Mouse (Mus musculus): ENCODE data around the gene Kit. TPM values are rescaled to one million over a fixed set of nuclear protein-coding genes. Genes with fewer than 3 reads are reported as not detected.

Gene Kit
- polyA plus RNA-seq, 1 experiment from 2014 or later, result 13.0 TPM

DNA sequence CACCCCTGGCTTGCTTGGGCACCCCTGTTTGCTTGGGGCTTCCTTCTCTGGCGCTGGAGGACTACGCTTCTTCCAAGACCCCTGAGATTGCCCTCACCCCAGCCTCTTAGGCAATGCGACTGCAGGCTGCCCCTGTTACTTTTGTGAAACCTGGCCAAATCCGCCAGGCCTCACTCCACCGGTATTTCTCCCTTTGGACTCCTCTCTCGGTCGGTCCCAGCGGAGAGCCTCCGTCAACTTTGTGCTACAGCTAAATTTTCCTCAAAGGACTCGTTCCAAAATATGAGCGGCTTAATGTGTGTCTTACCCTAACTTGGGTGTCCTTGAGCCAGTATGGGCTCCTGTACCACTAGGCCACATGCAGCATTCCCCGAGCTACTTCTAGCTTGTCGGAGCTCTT is 23.8 kb downstream of the Kit start:
- H3K27ac ChIP-seq (ENCODE audit: low read length), result no peak overlapping the region
- H3K27me3 ChIP-seq (ENCODE audit: control insufficient read depth, insufficient read depth, low read length), result no peaks in the 10 kb centered on the region
- H3K4me2 ChIP-seq (ENCODE audit: low read depth, low read length), result no peak overlapping the region
- H3K4me1 ChIP-seq (ENCODE audit: control insufficient read depth, insufficient read depth, low read length), result peaks cover 6% of the 10 kb centered on the region; the same call in 1 of the 2 replicates
- no peaks in the 10 kb centered on the region for H3K9me3 ChIP-seq (replicated peaks; ENCODE audit: control insufficient read depth, low read length)
- WGBS, result 91% methylated on average over 13 of the region's 13 CpGs
- H3K4me3 ChIP-seq (ENCODE audit: low read length), result no peak overlapping the region
- ATAC-seq (replicated peaks; ENCODE audit: extremely low read depth, insufficient read depth, low FRiP score), result no peak
- no peaks in the 10 kb centered on the region for H3K36me3 ChIP-seq (ENCODE audit: control insufficient read depth, insufficient read depth)
- H3K9ac ChIP-seq (ENCODE audit: low read length), result no peak overlapping the region

DNA sequence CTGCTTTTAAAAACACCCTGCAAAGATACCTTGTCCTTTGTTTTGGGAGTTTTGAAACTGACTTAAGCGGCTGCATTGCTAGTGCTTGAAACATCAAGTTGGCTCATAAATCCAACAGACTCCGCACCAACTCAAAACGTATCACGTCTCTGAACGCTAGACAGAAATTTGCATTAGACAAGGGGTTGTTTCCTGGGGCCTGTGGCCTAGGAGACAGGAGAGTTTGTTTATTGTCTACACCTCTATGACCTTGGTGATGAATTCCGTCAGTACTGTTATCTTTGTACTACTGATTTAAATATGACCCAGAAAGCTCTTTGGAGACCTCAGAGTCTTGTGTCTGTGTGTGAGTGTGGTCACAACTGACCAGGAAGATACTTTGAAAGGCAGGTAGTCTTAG is 25.3 kb downstream of the Kit start:
- WGBS, result 60% methylated on average over 6 of the region's 6 CpGs
- Histone ChIP-seq H3K4me1 (ENCODE audit: control insufficient read depth, insufficient read depth, low read length) (peaks cover 6% of the 10 kb centered on the region; the same call in 1 of the 2 replicates), H3K27me3 (ENCODE audit: control insufficient read depth, insufficient read depth, low read length) (no peaks in the 10 kb centered on the region), H3K27ac (ENCODE audit: low read length) (no peak overlapping the region), H3K36me3 (ENCODE audit: control insufficient read depth, insufficient read depth) (no peaks in the 10 kb centered on the region), H3K9ac (ENCODE audit: low read length) (no peak overlapping the region), H3K4me2 (ENCODE audit: low read depth, low read length) (no peak overlapping the region), H3K4me3 (ENCODE audit: low read length) (no peak overlapping the region), H3K9me3 (replicated peaks; ENCODE audit: control insufficient read depth, low read length) (no peaks in the 10 kb centered on the region)
- ATAC-seq (replicated peaks; ENCODE audit: extremely low read depth, insufficient read depth, low FRiP score), result no peak

DNA sequence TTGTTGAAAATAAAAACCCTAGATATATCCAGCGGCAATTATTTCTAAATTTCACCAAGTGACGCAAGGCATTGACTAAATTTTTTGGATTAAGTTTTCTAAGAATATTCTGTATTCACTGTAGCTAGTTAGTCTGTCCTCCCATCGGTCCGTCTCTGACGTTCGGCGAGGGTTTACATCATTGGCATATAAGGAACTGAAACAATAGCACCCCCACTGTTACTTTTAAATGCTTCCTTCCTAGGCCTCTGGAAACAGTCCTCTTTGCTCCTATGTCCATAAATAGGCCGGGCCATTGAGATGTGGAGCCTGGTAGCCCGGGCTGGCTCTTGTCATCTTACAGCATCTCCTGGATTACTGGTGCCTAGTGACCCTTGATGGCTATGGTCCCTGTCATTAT is 29.5 kb downstream of the Kit start:
- Histone ChIP-seq H3K9ac (ENCODE audit: low read length) (no peak overlapping the region), H3K27ac (ENCODE audit: low read length) (no peak overlapping the region), H3K27me3 (ENCODE audit: control insufficient read depth, insufficient read depth, low read length) (no peaks in the 10 kb centered on the region), H3K36me3 (ENCODE audit: control insufficient read depth, insufficient read depth) (no peaks in the 10 kb centered on the region), H3K4me2 (ENCODE audit: low read depth, low read length) (no peak overlapping the region), H3K4me1 (ENCODE audit: control insufficient read depth, insufficient read depth, low read length) (peaks cover 11% of the 10 kb centered on the region), H3K9me3 (replicated peaks; ENCODE audit: control insufficient read depth, low read length) (no peaks in the 10 kb centered on the region), H3K4me3 (ENCODE audit: low read length) (no peak overlapping the region)
- WGBS, result 73% methylated on average over 9 of the region's 9 CpGs
- no peak for ATAC-seq (replicated peaks; ENCODE audit: extremely low read depth, insufficient read depth, low FRiP score)

DNA sequence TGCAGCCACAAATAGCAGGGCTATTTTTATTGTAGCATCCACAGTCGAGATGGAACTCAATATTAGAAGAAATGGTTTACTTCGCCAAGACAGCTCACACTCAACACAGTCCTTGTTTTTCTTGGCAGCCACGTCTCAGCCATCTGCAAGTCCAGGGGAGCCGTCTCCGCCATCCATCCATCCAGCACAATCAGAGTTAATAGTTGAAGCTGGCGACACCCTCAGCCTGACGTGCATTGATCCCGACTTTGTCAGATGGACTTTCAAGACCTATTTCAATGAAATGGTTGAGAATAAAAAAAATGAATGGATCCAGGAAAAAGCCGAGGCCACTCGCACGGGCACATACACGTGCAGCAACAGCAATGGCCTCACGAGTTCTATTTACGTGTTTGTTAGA is 32.2 kb downstream of the Kit start:
- Histone ChIP-seq H3K27ac (ENCODE audit: low read length) (no peak overlapping the region), H3K36me3 (ENCODE audit: control insufficient read depth, insufficient read depth) (no peaks in the 10 kb centered on the region), H3K9ac (ENCODE audit: low read length) (no peak overlapping the region), H3K4me1 (ENCODE audit: control insufficient read depth, insufficient read depth, low read length) (peaks cover 14% of the 10 kb centered on the region), H3K27me3 (ENCODE audit: control insufficient read depth, insufficient read depth, low read length) (no peaks in the 10 kb centered on the region), H3K9me3 (replicated peaks; ENCODE audit: control insufficient read depth, low read length) (no peaks in the 10 kb centered on the region), H3K4me3 (ENCODE audit: low read length) (no peak overlapping the region), H3K4me2 (ENCODE audit: low read depth, low read length) (no peak overlapping the region; the same call in 1 of the 2 replicates)
- no peak for ATAC-seq (replicated peaks; ENCODE audit: extremely low read depth, insufficient read depth, low FRiP score)
- WGBS, result 71% methylated on average over 14 of the region's 14 CpGs

DNA sequence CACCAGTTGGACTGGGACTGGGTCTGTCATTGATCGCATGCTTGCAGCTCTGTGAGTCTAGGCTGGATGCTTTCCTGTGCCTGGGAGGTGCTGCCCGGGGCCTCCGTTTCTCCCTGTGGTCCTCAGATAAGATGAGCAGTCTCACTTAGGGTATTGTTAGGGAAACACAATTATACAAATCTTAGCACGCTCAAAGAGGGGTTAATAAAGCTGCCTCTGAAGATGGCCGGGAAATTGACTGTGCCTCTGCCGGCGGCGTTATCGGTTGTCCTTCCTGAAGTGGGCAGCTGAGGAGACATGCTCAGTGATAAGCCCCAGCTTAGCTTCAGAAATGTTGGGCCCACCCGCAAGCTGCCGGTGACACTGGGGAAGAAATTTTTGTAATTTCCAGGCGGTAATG is 33.3 kb downstream of the Kit start:
- peak overlapping the region; percentile 46 for H3K4me2 ChIP-seq (ENCODE audit: low read depth, low read length)
- H3K4me1 ChIP-seq (ENCODE audit: control insufficient read depth, insufficient read depth, low read length), result peaks cover 14% of the 10 kb centered on the region
- no peak overlapping the region for H3K27ac ChIP-seq (ENCODE audit: low read length)
- H3K36me3 ChIP-seq (ENCODE audit: control insufficient read depth, insufficient read depth), result no peaks in the 10 kb centered on the region
- H3K9me3 ChIP-seq (replicated peaks; ENCODE audit: control insufficient read depth, low read length), result no peaks in the 10 kb centered on the region
- ATAC-seq (replicated peaks; ENCODE audit: extremely low read depth, insufficient read depth, low FRiP score), result no peak
- WGBS, result 21% methylated on average over 12 of the region's 12 CpGs
- no peaks in the 10 kb centered on the region for H3K27me3 ChIP-seq (ENCODE audit: control insufficient read depth, insufficient read depth, low read length)
- peak overlapping the region; percentile 23 for H3K4me3 ChIP-seq (ENCODE audit: low read length)
- H3K9ac ChIP-seq (ENCODE audit: low read length), result no peak overlapping the region

DNA sequence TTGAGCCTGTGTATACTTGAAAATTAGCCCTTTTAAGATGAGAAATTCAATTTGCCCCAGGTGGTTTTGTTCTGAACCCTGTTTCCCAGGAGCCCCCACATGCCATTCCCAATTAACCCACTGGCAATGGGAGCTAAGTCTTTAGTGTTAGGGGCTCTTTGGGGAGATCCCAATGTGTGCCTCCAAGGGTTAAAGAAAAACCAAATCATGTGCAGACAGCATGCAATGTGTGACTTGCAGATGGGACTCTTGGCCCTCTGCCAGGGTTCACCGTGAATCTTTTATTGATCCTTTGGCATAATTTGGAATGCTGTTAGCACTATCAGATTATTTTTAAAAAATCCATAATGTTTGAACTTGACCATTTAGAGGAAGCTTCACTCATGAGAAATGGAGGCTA is 37.7 kb downstream of the Kit start:
- no peak overlapping the region for H3K27ac ChIP-seq (ENCODE audit: low read length)
- no peak overlapping the region for H3K4me3 ChIP-seq (ENCODE audit: low read length)
- 74% methylated on average over 1 of the region's 1 CpGs for WGBS
- H3K9ac ChIP-seq (ENCODE audit: low read length), result no peak overlapping the region
- peaks cover 12% of the 10 kb centered on the region for H3K4me1 ChIP-seq (ENCODE audit: control insufficient read depth, insufficient read depth, low read length)
- no peaks in the 10 kb centered on the region for H3K27me3 ChIP-seq (ENCODE audit: control insufficient read depth, insufficient read depth, low read length)
- ATAC-seq (replicated peaks; ENCODE audit: extremely low read depth, insufficient read depth, low FRiP score), result no peak
- no peaks in the 10 kb centered on the region for H3K36me3 ChIP-seq (ENCODE audit: control insufficient read depth, insufficient read depth)
- no peaks in the 10 kb centered on the region for H3K9me3 ChIP-seq (replicated peaks; ENCODE audit: control insufficient read depth, low read length)
- H3K4me2 ChIP-seq (ENCODE audit: low read depth, low read length), result no peak overlapping the region

DNA sequence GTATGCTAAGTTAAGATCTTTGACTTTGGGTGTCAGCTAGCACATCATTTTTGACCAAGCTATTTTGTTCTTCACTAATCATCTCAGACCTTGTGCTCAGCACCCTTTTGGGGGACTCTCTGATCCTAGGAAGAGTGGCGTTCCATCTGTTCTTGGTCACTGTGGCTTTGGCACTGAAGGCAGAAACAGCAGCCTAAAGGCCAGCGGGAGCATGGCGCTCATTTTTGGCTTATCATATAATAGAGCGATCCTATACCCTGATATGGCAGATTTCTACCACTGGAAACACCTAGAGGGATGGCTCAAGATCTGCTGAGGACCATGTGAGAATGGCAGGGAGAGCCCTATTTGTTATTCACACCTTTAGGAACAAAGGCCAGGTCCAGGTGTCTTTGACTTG is 38.2 kb downstream of the Kit start:
- Histone ChIP-seq H3K4me1 (ENCODE audit: control insufficient read depth, insufficient read depth, low read length) (peaks cover 10% of the 10 kb centered on the region), H3K9ac (ENCODE audit: low read length) (no peak overlapping the region), H3K4me2 (ENCODE audit: low read depth, low read length) (no peak overlapping the region), H3K27me3 (ENCODE audit: control insufficient read depth, insufficient read depth, low read length) (no peaks in the 10 kb centered on the region), H3K9me3 (replicated peaks; ENCODE audit: control insufficient read depth, low read length) (no peaks in the 10 kb centered on the region), H3K36me3 (ENCODE audit: control insufficient read depth, insufficient read depth) (no peaks in the 10 kb centered on the region), H3K27ac (ENCODE audit: low read length) (no peak overlapping the region), H3K4me3 (ENCODE audit: low read length) (no peak overlapping the region)
- 91% methylated on average over 4 of the region's 4 CpGs for WGBS
- ATAC-seq (replicated peaks; ENCODE audit: extremely low read depth, insufficient read depth, low FRiP score), result no peak

DNA sequence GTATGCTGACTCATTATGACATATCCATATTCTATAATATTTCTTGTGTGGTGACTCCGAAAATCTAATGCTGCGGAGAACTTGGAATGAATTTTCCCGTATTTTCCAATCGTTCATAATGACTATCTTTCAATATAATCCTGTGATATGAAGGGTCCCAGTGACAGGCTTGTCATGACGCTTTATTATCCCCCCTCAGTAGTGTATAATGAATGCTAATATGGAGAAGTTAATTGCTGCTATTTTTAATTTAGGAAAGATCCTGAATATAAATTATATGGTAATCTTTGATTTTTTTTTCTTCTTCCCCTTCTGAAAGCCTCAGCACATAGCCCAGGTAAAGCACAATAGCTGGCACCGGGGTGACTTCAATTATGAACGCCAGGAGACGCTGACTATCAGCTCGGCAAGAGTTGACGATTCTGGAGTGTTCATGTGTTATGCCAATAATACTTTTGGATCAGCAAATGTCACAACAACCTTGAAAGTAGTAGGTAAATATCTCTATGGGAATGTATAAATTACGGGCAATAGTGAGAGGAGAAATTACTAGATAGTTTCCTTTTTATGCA is 40.4 kb downstream of the Kit start:
- 90% methylated on average over 11 of the region's 11 CpGs for whole genome bisulfite sequencing

DNA sequence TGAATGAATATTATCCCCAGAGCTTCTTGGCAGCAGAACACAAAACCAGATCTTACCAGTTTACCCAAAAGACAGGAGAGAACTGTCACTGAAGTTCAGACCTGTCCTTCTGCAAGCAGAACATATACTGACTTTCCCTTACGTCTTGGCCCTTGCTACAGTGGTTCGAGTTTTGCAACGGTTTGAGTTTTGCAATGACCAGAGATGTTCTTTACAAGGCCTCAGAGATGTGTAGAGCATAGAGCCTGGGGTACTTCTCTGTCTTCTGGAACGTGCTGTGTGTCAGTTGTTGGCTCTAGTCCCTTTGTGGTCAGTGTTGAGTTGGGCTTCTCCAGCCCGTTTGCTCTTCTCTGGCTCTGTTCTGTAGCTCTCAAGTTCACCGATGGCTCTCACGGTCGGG is 40.9 kb downstream of the Kit start:
- H3K4me3 ChIP-seq (ENCODE audit: low read length), result no peak overlapping the region
- no peak for ATAC-seq (replicated peaks; ENCODE audit: extremely low read depth, insufficient read depth, low FRiP score)
- no peaks in the 10 kb centered on the region for H3K27me3 ChIP-seq (ENCODE audit: control insufficient read depth, insufficient read depth, low read length)
- H3K36me3 ChIP-seq (ENCODE audit: control insufficient read depth, insufficient read depth), result no peaks in the 10 kb centered on the region
- no peak overlapping the region for H3K9ac ChIP-seq (ENCODE audit: low read length)
- H3K4me2 ChIP-seq (ENCODE audit: low read depth, low read length), result no peak overlapping the region
- no peaks in the 10 kb centered on the region for H3K9me3 ChIP-seq (replicated peaks; ENCODE audit: control insufficient read depth, low read length)
- H3K4me1 ChIP-seq (ENCODE audit: control insufficient read depth, insufficient read depth, low read length), result no peaks in the 10 kb centered on the region; the same call in 1 of the 2 replicates
- H3K27ac ChIP-seq (ENCODE audit: low read length), result no peak overlapping the region
- 86% methylated on average over 8 of the region's 8 CpGs for WGBS

More for the DNA sequence above, 40.4 kb downstream of the Kit start:
- H3K4me2 ChIP-seq (ENCODE audit: low read depth, low read length), result no peak overlapping the region
- peaks cover 5% of the 10 kb centered on the region for H3K4me1 ChIP-seq (ENCODE audit: control insufficient read depth, insufficient read depth, low read length)
- H3K36me3 ChIP-seq (ENCODE audit: control insufficient read depth, insufficient read depth), result no peaks in the 10 kb centered on the region
- no peaks in the 10 kb centered on the region for H3K27me3 ChIP-seq (ENCODE audit: control insufficient read depth, insufficient read depth, low read length)
- H3K9ac ChIP-seq (ENCODE audit: low read length), result no peak overlapping the region
- no peak overlapping the region for H3K27ac ChIP-seq (ENCODE audit: low read length)
- H3K4me3 ChIP-seq (ENCODE audit: low read length), result no peak overlapping the region
- ATAC-seq (replicated peaks; ENCODE audit: extremely low read depth, insufficient read depth, low FRiP score), result no peak
- H3K9me3 ChIP-seq (replicated peaks; ENCODE audit: control insufficient read depth, low read length), result no peaks in the 10 kb centered on the region

All from heart, embryonic 16.5 days (tissue).